Mouse (Mus musculus) kidney, postnatal 25 days (tissue): ENCODE data around the gene 1700003F12Rik.

Source experiments
- DNase-seq, 2 experiments: peaks; one replicate each; pipeline ENCODE4 v3.0.0; 2021; ENCODE audit warnings: mixed read lengths in 2 of 2

Gene 1700003F12Rik

DNA sequence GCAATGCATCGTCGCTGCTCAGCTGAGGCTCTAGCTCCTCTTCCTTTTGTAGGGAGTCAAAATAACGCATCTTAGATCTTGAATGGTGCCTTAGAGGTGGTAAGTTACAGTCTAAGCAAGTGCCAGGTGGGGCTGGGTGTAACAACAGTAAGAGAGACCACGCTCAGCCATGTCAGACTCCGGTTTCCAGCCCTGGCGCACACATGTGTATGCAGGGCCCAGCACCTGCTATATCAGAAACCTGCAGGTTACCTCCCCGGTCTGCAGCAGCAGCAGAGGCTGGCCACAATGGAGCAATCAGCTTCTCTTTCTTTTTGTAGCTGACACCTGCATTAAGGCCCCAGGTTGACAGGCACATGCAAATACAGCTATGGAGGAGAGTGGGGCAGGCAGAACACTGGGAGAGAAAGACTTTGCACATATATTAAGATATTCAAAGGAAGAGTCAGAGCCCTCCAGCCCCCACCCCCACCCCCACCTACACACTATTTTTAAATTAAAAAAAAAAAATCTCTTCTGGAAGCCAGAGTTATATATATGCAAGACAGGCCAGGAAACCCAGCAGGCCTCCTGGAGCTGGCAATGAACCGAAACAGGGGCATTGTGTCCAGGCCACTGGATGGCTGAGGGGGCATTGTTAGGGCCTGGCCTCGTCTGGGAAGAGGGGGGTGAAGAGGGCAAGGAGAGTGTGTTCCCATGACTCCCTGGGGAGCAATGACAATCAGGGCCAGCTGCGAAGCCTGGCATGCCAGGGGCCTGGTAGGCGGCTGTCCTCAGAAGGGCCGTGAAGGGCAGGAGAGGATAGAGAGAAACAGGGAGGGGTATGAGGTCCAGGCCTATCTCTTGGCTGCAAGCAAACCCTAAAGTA is 30.2 kb downstream of the 1700003F12Rik start:
- DNase-seq, result no peak

GRCm38 (mm10) chr2:154577744-154578067 is 30.8 kb downstream of the 1700003F12Rik start:
- DNase-seq, result no peak

GRCm38 (mm10) chr2:154580586-154580985 is 33.7 kb downstream of the 1700003F12Rik start:
- DNase-seq, result peak in 1 of 2 experiments; percentile 54

GRCm38 (mm10) chr2:154581421-154581820 is 34.5 kb downstream of the 1700003F12Rik start:
- no peak for DNase-seq

DNA sequence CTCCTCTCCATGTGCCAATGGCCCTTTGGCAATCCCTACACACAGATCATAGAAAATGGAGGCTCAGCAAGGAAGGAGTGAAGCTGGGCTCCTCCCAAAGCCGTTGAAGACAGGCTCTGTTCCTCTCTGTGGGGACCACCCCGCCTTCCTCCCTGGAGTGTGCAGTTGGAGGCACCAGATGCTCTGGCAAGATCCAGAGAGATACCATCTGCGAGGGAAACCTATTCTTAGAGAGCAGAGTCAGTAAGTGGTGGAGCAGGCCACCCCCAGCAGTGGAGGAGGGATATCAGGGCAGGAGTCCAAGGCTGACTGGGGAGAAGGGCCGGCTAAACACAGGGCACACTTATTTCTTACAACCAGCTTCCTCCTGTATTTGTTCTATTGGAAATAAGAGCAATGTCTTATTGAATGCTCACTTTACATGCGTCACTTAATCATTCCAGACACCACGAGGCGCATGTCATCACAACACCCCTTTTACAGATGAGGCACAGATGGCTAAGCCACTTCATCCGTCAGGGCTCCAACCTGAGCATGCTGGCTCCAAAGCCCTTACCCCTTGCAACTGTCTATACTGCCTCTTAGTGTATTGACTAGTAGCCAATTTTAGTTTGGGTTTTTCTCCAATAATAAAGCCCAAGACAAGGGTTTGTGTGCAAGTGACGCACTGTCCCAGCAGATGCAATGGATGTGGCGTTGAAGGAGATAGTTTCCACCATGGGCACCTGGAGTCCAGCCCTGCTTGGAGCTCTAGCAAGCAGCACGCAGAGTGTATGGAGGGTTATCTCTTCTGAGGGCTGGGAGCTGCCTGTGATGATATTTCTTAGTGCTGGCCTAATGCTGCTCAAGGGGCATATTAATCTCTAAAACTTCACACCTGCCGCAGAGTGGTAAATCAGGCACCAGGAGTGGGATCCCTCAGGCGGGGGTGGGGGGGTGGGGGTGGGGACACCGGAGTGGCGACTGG is 37.3 kb downstream of the 1700003F12Rik start:
- no peak for DNase-seq

DNA sequence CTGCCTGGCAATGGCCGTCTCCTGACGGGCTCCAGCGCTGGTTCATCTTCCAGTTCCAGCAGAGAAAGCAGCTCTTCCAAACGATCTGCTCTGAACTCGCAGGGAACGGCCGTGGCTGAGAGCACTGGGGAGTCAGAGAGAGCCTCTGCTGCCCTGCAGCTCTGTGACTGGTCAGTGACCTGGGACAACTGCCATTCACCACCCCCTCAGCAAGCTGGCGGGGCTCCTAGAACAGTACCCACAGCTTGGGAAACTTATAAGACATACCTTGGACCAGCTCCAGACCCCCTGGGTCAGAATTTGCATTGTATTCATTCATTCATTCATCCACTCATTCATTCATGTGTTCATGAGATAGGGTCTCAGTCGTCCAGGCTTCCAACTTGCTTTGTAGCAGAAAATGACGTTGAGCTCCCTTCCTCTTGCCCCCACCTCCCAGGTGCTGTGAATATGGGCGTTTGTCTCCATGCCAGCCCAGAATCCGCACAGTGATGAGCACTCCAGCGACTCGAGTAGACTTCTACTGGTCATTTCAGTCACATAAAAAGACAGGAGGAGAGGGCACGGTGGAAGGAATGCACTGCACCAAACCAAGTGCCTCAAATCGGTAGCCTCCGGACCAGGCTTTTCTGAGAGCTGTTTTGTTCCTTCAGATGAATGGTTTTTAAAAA is 38.2 kb downstream of the 1700003F12Rik start:
- DNase-seq, result no peak

DNA sequence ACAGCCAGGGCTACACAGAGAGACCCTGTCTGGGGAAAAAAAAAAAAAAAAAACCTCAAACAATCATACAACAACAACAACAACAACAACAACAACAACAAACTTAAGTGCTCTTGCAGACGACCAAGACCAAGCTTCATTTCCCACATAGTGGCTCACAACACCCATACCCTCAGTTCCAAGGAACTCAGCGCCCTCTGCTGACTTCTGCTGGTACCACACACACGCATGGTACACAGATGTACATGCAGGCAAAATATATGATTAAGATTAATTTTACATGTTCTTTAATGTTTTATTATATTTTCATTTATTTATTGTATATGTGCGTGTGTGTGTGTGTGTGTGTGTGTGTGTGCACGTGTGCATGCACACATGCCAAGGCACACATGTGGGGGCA is 39.5 kb downstream of the 1700003F12Rik start:
- DNase-seq, result peak in 1 of 2 experiments; percentile 52

DNA sequence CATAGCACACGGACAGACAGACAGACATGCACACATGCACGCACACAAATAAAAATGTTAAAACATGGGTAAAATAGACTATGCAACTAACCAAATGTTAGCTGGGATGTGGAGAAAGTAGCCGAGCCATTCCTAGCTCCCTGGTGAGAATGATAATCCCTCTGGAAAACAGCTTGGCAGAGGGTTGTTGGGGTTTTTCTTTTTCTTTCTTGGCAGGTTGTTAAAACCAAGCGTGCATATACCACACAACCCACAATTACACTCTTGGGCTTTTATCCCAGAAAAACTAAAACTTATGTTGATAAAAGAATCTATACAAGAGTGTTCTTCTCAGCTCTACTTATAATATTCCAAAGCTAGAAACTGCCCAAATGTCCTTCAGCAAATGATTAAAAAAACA is 42.2 kb downstream of the 1700003F12Rik start:
- DNase-seq, result no peak

- DNase-seq, result no peak
Observed at GRCm38 (mm10) chr2:154591239-154591638, 44.4 kb downstream of the 1700003F12Rik start.

- peak; percentile 52 to 58 for DNase-seq
Observed at GRCm38 (mm10) chr2:154593025-154593424, 46.1 kb downstream of the 1700003F12Rik start.

DNA sequence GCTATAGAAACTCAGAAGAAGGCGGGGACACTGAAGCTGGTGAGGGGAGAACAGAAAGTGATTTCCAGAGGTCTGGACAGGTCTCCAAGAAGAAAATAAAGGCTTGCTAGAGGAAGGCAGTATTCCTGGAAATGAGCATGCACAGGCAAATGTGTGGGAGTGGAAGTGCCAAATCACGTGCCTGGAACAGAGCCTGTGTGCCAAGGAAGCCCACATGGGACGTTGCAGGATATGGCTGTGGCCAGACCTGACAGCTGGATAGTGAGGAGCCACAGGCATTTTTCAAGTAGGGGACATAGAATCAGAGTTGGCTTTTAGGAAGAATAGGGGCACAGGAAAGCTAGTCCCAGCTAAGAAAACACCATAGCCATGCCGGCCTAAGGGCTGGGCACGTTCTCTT is 48.9 kb downstream of the 1700003F12Rik start:
- DNase-seq, result no peak

- DNase-seq, result no peak
Observed at GRCm38 (mm10) chr2:154597399-154597798, 50.5 kb downstream of the 1700003F12Rik start.
